Mouse (Mus musculus) fibroblast of lung, adult 2 months (primary cell): Measurements from ENCODE around the gene Grik5.

Source experiments
- DNase-seq: peaks from one replicate; pipeline ENCODE4 v3.0.0-alpha.2; 2011; ENCODE audit warnings: low read depth

The Grik5 gene

DNA sequence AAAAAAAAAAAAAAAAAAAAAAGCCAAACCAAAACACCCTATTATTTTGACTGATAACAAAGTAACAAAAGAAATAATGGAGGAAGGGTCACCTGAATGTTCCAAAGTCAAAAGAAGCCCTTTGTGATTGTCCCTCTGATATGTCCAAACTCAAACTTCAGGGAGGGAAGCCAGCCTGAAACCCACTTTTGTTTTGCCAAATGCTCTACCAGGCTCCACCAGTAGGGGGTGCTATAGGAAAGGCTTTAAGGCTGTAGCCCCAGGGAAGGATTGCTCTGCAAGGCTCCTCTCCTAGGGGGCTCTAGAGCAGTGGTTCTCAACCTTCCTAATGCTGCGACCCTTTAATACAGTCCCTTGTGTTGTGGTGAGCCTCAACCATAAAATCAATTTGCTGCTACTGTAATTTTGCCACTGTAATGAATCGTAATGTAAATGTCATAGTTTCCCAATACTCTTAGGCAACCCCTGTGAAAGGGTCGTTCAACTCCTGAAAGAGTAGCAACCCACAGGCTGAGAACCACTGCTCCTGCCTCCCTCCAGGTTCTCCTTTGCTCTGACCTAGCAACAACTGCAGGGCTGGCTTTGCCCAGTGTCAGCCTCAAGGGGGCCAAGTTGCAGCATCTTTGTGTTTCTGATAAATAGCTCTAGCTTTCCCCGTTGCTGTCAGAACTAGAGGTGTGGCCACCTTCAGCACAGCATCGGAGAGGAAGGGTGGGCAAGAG lies 42.0 kb downstream of the Grik5 start:
- DNase-seq: peak; percentile 36

DNA sequence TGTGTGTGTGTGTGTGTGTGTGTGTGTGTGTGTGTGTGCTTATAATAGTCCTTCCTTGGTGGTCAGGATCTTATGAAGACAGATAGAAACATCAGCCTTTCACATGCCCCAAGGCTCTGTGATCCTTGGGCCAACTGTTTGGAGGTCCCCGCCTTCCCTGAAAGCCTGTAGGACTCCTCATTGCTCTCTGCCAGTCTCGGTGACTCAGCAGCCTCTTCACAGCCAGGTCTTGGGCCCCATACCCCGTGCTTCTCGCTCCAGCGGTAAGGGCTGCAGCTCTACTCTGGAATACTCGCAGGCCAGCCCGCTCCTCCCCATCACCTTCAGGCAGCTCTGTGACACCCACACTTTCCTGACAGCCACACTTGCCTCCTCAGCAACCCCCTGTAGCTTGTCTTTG lies 45.7 kb downstream of the Grik5 start:
- DNase-seq: peak; percentile 57

DNA sequence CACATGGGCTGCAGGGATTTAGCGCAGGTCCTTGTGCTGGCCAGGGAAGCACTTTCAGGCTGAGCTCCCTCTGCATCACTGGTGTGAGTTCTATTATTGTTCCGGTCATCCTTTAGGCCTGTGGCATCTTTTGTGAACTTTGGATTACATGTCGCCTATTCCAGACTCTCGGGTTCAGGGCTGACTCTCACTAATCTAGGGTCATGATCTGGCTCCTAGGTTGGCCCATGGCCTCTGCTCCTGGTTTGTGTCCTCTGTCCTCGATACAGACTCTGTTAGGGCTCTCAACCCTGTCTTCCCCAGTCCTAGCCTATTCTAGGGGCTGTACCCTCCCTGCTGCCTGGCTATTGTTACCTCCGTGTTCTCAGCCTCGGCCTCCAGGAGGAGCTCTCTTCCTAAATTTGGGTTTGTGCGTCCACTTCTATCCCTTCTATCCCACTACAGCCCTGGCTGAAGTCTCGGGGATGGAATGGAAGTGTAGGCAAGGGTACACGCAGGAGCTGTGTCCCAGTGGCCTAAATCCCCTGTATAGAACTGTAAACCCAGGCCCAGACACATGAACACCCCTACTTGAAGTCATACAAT lies 46.2 kb downstream of the Grik5 start:
- no peak for DNase-seq

DNA sequence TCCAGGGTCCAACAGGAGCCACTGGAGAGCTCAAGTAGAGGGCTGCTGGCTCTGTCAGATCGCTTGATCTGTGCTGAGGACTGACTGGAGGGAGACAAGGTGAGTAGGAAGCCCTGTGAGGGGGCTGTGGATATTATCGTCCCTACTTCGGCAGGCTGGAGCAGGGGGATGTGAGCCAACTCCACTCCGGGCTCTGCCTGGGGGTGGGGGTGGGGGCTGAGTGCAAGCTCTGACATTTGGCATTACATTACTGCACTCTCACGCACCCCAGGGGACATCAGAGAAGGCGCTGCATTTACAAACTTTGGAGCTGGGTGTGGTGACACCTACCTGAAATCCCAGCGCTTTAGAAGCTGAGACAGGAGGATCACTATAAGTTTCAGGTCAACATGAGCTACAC lies 60.6 kb downstream of the Grik5 start:
- no peak for DNase-seq

DNA sequence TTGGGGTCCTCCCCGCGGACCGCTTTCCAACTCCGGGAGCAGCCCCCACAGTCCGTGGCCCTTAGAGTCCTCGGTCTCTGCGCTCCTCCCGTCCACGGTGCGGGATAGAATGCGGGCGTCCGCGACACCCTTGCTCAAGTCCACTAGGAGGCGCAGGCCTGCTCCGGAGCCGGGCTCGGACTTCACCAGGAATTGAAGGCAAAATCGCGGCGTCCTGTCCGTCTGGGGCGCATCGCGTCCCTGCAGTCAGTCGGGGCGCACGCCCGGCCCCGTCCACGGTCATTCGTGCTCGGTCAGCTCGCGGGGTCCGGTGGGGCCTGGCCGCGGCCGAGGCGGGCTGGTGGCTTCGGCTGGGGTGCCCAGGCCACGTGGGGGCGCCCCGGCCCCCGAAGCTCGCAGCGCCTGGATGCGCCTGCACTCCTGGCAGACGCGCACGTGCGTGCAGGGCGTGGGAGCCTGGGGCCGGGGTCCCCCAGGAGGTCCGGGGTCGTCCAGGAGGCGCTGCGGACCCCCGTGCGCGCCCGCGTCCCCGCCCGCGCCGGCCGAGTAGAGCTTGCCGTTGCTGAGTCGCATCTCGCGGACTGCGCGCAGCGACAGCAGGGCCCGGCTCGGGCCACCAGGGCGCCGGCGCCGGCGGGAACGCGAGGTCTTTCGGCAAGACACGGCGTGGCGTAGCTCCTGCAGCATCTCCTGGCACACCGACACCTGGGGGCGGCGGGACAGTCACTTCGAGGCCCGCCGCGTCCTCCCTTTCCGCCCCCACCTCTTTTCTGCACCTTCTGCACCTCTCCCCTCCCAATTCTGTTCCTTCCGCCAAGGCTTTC lies 61.8 kb downstream of the Grik5 start:
- no peak for DNase-seq

DNA sequence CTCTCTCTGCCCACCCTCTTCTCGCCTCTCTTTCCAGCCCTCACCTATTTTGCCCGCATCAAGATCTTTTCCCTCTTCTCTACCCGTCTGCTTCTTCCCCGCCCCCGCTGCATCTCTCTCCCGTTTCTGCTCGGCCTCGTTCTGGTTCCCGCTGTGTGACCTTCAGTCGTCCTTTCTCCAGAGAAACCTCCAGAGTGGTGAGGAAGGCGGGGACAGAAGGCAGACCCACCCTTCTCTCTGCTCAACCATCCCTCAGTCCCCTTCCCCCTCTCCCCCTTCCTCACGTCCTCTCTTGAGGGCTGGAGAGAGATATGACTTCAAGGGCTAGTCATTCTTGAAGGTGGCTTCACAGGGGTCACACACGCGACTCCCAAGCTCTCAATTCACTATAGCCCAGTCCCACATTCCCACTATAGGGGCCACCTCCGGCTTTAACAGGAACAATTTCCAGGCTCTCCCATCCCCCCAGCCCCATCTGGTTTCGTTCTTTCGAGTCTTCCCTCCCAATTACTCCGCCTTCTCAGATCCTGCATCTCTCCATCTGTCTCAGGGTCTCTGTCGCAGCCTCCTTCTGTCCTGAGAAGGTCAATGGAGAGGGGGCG lies 62.9 kb downstream of the Grik5 start:
- DNase-seq: no peak

DNA sequence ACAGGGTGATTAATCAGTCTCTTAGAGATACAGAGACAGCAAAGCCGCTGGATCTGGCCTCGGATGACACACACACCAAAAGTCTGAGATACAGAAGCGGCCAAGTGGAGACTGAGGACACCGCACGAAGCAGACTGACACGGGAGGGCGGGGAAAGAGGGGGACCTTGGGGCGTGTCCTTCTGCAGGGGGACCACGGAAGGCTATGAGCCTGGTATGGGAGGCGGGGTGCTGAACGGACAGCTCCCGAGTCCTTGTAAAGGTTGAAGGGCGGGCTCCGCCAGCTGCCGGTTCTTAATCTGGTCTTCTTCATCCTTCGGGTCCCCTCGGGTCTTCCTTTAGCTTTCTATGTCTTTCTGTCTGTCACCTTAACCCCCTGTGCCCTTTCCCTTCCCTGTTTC lies 63.5 kb downstream of the Grik5 start:
- no peak for DNase-seq

DNA sequence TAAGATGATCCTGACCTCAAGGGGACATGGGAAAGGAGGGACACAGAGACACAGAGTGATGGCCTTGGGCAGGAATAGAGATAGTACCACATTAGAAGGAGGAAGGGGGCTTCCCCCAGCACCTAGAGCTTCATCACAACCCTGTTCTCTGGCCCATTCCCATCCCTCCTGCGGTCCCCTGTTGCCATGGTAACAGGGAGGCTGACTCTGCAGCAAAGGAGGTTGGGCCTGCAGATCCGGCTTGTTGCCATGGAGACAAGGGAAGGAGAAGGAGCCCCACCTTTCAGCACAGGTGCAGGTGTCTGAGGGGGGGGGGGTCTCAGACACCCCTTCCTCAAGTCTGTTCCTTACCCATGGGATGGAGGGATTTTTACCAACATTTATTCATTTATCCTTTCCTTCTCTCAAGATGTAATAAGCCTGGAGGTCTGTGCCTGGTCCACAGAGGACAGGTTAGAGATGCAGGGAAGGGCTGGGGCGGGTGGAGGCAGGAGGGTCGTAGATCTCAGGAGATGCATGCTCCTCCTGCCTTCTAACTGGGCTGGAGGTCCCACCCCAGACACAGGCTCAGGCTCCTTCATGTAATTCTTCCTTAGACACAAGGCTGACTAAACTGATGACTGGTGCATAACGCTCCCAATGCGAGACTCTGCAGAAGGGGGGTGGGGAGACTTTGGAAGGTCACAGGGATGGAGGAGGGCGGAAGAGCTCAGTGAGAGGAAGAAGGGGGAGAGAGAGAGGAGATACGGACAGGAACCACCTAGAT lies 64.4 kb downstream of the Grik5 start:
- DNase-seq: no peak

DNA sequence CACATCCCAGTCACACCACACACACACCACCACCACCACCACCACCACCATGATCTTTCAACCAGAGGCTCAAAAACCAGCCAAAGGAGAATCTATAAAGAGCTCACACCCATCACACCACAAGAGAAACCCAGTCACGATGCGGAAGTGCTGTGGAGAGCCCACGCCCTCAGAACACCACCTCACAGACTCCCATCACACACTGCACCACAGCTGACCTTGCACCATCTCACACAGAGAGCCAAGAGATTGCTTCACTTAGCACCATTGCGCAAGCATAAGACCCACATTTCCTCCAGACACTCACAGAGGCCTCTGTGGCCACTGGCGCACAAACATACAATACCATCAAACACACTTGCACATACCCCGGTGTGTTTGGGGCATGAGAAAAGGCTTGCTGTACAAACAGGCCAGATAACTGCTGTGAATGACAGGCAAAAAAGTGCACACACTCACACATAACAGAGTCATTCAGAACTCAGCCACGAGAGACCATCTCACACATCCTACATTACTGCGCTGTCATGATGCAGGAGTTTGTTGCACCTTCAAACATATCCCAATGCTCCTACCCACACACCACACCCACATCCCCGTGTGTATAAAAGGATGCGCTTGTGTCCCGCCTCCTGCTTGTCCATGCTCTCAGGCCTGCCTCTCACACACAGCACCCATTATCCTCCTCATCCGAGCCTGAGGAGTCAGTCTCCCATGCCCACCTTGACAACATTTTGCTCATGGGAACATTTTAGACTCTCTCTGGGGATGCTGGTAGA lies 65.4 kb downstream of the Grik5 start:
- DNase-seq: peak; percentile 67

DNA sequence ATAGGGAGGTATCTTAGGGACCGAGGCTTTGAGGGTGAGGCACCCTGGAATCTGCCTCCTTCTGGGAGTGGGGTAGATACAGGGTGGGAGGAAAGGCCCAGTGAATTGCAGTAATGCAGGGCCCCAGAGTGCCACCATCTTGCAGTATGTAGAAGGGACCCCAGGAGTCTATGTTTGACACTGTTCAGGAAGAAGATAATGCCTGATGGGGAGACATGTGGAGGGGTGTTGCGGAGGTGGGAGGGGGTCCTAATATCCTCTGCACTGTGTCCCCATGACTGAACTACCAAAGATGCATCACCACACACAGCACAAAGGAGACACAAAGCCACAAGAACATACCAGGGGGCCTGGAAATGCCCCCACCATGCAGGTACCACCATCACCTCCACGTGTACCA lies 66.0 kb downstream of the Grik5 start:
- no peak for DNase-seq

DNA sequence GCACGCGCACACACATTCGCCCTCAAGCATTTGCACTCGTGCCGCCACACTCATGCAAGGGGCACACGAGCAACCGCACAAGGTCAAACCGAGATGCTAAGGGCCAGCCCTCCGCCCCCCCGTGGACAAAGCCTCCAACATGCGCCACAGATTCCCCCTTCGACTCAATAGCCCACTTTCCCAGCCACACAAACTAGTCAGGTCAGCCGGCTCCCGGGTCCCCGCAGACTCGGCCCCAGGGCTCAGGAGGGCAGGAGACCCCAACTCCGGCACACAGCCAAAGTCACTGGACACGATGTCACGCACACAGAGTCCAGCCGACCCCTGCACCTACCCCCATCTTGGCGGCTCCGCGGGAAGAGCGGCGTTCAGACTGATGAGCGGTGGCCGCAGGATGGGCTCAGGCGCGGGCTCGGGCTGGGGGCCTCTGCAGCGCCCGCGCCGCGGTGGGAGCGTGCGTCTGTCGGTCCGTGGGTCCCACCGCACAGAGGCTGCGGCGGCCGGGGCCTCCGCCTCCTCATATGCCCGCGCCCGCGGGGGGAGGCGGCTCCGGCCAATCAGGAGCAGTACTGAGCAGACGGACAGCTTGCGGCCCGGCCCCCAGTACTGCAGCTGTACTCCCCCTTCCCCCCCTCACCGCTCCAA lies 66.6 kb downstream of the Grik5 start, which contains the start of gene Atp1a3:
TSS of gene Atp1a3 (minus strand) at position 538 of the 645 bp plus-strand sequence.
- DNase-seq: no peak

DNA sequence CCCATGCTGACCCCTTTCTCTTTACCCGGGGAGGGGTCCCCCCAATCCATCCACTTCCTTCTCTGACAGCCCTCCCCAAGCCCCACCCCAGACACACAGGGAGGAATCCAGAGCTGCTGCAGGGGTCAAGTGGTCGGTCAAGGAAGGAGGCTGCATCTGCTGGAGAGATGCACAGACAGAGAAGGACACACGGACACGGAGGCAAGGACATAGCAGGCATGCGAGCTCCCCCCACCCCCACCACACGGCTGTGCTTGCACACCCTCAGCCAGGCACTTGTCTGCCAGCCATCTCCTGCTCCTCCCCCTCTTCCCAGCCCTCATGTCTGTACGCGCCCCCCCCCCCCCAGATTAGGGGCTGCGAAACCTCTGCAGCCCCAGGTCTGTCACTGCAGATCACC lies 67.3 kb downstream of the Grik5 start:
- DNase-seq: no peak

DNA sequence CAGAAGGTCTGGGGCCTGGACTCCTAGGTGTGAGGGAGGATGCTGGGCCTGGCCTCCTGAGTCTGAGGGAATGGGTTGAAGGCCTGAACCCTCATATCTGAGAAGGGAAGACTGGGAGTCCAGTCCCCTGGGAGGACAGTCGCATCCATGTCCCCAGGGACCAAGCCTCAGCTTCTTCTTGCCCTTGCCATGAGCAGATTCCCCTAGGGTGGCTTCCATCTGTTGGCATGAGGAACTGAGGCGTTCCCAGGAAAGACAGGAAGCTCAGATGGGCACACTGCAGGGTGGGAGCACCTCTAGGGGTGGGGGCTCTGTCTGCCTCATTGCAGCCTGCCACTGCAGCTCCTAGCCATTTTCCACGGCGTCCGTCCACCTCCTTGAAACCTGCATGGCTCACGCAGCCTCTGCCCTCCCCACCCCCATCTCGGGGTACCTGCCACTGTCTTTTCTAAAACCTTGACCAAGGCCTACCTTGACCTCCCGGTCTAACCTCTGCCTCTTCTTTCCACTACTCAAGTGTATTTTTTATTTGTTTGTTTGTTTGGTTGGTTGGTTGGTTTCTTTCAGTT lies 68.2 kb downstream of the Grik5 start:
- DNase-seq: no peak

DNA sequence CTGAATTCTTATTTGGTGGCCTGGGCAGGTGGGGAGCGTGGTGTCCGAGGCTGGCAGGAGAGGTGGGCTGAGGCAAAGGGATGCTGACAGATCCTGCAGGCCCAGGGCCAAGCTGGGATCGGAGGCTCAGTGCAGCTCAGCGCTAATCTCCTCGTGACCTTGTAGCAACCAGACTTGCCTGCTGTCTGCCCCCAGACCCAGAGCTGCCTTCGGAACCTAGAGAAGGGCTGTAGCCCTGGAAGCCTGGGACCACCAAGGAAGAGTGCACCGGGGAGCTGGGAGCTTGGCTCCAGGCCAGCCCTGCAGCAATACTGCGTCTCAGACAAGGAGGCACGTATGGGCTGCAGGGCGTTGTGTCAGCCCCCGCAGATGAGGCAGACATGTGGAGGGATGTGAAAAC lies 68.9 kb downstream of the Grik5 start:
- DNase-seq: no peak

DNA sequence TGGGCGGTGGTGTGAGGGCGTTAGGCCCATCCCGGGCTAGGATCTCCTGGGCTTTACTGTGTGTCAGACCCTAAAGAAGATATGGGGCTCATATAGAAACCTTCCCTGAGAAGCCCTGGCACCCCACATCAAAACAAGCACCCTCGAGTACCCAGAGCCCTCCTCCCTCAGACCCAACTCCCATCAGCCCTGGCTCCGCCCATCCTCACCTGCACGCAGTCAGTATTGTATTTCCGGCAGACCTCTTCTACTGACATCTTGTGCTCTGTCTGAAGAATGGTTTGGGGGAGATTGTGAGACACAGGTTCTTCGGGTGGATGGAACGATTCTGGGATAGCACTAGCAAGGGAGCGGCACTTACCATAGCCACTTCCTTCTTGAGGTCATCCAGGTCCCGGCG lies 71.4 kb downstream of the Grik5 start:
- DNase-seq: no peak

DNA sequence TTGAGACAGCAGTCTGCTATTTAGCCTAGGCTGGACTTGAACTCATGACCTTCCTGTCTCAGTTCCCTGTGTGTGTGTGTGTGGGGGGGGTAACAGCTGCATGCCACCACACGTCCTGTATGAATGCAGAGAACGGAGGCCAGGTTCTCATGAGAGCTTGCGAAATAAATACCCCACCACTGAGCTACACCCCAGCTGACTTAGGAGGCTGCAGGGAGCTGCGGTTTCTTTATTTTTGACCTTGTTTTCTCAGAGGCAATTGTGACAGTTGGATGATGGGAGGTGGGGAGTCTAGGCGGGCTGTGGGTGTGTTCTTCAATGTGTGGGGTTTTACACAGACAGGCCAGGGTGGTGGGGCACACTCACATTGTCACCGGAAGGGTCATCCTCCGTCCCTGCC lies 71.9 kb downstream of the Grik5 start:
- DNase-seq: peak; percentile 43

DNA sequence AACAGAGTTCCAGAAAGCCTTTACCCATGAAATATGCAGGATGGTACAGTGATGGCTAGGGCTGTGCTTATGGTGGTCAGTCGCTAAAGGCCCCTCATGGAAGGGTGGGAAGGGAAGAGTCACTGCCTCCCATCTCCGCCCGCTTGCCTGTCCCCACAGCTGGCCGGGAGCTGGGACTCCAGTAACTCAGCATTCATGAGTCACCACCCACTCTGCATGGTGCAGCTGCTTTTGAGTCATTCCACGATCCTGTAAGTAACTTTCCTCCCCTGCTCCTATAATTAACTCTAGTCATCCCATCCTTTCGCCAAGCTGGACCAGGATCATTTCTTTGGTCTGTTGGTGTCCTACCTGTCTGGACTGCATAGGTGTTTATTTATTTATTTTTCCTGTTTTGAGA lies 79.1 kb downstream of the Grik5 start:
- peak; percentile 34 for DNase-seq

DNA sequence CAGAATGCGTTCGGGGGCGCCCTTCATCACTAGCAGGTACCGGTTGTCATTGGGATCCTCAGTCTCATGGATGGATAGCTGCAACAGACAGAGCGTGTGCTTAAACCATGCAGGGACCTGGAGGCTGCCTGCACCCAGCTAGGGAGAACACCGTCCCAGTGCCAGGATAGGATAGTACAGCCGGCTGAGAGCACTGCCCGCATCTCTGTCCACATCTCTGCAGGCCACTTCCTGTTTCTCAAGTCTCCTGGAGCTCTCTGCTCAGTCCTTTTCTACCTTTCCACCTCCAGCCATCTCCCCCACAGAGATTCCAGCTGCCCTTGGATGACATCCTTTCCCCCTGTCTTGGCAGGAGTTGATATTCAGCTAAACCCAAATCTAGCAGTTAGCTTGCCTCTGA lies 81.7 kb downstream of the Grik5 start:
- no peak for DNase-seq

DNA sequence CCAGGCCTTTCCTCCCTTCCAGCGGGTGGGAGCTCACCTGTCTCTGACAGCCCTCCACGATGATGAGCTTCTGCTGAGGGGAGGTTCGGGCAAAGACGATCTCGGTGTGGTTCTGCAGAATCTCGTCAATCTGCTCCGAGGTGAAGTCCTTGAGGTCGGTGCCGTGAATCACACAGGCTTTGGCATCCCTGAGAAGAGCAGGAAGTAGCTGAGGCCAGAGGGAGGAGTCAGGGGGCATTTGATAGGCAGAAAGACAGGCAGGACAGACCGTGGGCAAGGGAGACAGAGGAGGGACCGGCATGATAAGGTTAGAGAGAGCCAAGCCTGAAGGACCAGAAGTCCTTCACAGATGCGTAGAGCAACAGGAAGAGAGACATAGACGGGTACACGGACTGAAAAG lies 84.2 kb downstream of the Grik5 start:
- no peak for DNase-seq

DNA sequence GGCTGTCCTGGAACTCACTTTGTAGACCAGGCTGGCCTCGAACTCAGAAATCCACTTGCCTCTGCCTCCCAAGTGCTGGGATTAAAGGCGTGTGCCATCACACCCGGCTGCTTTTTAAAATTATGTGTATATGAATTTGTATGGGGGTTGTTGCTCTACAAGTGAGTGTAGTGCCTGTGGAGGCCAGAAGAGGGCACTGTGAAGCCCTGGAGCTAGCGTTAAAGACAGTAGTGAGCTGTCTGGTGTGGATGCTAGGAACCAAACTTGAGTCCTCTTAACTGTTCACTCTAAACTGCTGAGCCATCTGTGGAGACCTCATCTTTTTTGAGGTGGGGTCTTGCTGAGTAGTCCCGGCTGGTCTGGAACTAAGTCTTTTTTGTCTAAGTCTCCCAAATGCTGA lies 86.3 kb downstream of the Grik5 start:
- DNase-seq: no peak
